Mouse (Mus musculus) bone marrow macrophage, adult 2 months (primary cell): ENCODE data around the gene Myf5.

Experiments
- CTCF ChIP-seq: IDR thresholded peaks from 2 replicates; pipeline ENCODE4 v1.5.1; 2012; ENCODE audit warnings: low read depth, mild to moderate bottlenecking, low read length, moderate library complexity
- POLR2A ChIP-seq: IDR thresholded peaks from 2 replicates; pipeline ENCODE4 v1.6.1; 2012; ENCODE audit warnings: mild to moderate bottlenecking, low read depth, low read length, borderline replicate concordance

DNA sequence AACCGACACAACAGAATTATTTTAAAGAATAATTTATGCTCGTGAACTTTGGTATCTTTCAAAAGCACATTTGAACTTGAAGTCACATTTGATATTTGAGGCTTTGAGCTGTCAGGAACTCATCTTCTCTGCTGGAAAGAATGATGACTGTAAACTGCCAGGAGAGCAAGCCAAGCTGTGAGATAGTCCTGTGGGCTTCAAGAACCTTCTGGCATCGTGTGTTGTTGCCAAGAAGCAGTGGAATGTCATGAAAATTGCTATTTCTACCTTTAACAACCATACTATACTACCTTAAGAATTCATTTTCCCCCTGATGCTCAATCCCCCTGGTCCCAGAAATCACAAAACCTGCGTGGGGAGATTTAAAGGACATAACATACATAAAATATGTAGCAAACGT lies 33.3 kb upstream of the Myf5 start:
- TF ChIP-seq POLR2A (no peak), CTCF (no peak)
